Mouse (Mus musculus) kidney, adult 9 months (tissue): ENCODE data around the gene Pgrmc1.
"Not testable (repeated sequence)": the region's sequence is repeated elsewhere in the genome, so short reads cannot be mapped to it uniquely, and the experiment has no call there.

ENCODE experiments used
- DNase-seq: peaks from one replicate; pipeline ENCODE4 v3.0.0; 2022

The Pgrmc1 gene

DNA sequence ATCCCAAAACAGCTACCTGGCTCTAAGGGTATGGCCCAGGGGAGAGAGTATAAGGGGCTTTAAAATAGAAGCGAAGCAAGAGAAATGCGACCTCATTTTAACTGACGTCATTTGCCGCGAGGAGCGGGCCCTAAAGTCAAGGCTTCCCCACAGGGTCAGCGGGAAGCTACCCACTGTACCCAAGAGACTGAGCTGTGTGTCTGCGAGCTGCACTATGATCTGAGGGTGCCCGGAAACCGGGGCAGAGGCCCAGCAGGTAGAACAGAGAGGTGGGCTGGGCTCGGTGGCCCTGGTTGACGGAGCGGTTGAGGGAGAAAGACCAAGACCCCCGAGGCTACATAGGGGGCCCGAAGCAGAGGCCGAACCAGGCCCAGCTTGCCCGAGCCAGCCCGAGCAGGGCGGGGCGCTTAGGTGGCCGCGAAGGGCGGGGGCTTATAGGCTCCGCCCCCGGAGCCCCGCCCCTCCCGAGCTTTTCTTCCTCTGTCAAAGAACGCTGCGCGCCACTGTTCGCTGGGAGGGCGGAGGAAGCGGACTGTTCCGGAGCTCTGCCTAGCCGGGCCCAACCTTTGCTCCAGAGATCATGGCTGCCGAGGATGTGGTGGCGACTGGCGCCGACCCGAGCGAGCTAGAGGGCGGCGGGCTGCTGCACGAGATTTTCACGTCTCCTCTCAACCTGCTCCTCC, at the start of gene Pgrmc1:
Pgrmc1 (plus strand) TSS at position 500 of the 683 bp plus-strand sequence.
- peak; percentile 86 for DNase-seq

DNA sequence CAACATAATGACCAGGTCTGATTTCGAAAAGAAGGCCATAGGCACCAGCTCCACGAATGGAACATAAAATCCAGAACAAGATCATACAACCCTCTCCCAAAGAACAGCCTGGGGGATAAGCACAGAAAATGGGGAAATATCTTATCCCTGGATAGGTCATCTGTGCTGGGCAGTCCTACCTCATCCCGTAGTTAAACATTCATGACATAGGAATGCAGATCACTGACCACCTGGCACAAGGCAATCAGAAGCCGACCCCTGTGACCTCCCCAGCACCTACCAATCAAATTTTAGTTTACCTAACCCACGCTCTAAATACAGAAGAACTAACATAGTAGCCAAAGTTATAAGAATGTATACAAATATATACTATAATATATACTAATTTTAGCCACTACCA, 49.2 kb upstream of the Pgrmc1 start:
- DNase-seq, result no peak

DNA sequence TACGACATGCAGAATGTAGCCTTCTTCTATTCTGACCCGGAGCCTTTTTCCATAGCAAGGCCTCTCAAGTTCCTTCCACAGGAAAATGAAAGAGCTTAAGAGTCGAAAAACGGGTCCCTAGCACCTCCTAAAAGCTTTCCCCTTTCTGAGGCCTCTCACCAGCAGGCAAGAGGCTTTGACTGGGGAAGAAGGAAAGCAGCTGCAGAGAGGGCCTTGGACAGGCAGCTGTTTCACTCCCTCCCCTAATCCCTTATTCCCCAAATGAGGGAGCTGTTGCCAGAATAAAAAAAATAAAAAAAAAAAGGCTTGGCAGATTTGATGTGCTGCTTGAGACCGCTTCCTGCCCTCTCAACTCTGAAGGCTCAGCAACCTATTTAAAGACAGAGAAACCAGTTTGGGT, 47.1 kb upstream of the Pgrmc1 start:
- peak; percentile 20 for DNase-seq

DNA sequence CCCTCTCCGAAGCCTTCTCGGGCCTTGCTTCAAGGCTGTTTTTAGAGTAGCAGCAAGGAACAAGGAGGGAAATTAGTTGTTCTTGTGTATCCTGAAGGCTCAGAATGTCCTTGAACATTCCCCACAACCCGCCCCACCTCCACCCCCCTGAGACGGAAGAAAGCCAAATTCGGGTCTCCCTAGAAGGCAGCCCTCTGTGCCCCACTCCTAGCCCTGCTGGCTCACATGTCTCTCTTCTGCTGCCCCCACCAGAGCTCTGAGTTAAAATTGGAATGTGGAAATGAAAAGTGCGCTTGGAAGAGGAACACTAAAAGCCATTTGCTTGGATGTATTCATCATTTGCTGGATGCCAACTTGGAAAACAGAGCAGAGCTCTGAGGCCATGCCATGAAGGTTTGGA, 46.7 kb upstream of the Pgrmc1 start:
- DNase-seq, result no peak

DNA sequence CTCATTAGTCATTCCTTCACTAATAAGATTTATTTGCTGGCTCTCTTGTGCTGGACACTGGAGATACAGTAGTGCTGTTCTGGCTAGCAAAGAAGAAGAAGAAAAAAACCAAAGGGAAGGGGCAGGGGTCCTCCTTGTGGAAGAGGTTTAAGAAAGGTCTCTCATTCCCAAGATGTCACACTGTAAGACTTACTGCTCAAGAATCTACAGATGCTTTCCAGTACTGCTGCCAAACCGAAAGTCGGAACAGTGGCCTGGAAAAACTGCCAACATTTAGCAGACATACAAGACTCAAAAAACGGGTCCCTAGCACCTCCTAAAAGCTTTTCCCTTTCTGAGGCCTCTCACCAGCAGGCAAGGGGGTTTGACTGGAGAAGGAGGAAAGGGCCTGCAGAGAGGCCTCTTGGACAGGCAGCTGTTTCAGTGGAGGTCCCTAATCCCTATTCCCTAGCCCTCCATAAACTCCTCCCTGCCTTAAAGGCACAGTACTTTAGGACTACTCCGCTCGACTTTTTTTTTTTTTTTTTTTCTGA, 45.9 kb upstream of the Pgrmc1 start:
- DNase-seq, result peak; percentile 47

DNA sequence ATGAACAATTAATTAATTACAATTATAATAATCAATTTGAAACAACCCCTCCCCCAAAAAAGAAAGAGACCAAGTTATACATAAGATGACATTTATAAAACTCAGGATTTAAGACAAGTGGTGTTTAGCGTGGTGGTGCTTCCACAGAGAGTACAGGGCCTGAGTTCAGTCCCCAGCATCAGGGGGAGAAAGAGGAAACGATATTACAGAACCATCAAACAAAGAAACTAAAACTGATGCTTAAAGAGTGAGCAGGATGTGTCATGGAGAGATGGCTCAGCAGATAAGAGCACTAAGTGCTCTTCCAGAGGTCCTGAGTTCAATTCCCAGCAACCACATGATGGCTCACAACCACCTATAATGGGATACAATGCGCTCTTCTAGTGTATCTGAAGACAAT, 45.3 kb upstream of the Pgrmc1 start:
- DNase-seq, result no peak

DNA sequence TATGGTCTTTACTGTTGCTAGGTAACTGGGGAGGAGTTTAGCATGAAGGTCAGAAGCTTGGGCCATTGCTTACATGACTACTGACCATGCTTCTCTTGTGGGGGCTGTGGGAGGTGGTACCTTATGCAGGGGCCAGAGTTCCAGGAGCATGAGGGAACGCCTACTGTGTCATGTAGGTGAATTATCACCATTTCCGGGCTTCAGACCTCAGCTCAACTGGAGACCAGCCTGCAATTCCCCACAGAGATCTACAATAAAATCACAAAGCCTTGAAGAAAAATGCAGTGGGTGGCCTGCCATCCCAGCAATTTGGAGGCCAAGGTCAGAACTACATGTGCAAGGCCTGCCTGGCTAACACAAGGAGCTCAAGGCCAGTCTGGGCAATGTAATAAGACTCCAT, 42.8 kb upstream of the Pgrmc1 start:
- not testable (repeated sequence) for DNase-seq

DNA sequence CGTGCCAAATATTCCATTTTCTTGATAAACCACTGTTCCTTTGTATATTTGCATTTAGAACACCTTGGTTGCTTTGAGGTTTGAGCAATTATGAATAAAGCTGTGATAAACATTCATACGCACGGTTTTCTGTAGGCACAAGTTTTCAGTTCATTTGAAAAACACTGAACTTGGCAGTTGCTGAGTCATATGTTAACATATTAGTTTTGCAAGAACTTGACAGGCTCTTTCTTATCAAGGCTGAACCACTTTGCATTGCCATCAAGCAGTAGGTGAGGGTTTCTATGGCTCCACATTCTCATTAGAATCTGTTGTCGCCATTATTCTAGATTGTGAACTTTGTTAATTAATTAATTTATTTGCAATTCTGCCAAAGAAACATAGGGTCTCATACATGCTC, 37.8 kb upstream of the Pgrmc1 start:
- no peak for DNase-seq

DNA sequence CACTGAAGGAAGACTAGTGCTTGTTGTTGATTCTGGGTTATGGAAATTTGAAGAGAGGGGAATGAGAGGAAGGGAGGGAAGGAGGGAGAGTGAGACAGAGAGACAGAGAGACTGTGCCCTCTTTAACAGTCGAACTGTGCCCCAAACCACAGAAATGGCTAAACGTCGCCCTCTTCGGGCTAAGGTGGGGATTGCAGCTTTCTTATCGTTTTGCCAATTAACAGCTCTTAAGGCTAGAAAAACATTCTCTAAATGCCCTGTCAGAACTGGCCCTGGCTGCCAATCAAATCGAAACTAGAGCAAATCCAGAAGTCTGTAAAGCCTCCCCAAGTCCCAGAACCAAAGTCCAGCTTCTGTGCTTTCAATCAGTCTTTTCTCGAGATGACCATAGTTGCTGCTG, 36.4 kb upstream of the Pgrmc1 start:
- peak; percentile 78 for DNase-seq

DNA sequence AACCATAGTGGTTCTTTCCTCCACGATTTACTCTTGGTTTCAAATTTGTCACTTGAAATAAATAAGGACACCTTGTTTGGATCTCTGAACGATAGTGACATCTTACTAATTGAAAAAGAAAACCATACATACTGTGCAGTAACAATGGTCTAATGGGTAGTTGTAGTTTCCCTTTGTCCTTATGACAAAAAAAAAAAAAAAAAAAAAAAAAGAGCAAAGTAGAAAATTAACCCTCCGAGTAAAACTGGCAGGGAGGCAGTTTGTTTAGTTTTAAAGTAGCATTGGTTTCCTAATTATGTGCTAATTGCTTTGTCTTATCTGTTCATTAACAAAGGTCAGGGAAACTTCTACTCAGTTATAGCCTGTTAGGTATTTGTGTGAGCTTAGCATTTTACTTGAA, 35.9 kb upstream of the Pgrmc1 start:
- peak; percentile 16 for DNase-seq

DNA sequence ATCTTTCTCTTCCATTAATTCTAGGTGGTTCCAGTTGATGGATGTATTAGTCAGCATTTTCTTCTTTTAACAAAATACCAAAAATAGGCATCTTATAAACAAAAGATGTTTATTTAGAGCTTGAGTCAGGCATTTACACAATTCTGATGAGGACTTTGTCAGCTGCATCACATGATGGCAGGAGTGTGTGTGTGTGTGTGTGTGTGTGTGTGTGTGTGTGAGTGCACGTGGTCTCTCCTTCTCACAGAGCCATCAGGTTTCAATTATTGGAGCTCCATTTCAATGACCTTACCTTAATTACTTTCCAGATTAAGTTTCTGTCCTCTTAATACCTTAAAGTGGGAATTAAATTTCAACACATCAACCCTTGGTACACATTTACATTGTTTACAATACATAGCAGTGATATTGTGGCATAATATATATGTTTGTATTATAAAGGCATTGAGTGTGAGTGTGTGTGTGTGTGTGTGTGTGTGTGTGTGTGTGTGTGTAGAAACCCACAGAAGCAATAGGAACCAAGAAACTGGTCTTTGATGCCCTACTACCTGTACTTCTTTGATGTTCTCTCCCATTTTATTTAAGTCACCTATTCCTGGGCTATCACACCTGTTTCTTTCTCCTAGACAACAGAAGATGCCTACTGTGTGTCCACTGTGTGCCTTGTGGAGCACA, 11.2 kb upstream of the Pgrmc1 start:
- DNase-seq, result no peak

DNA sequence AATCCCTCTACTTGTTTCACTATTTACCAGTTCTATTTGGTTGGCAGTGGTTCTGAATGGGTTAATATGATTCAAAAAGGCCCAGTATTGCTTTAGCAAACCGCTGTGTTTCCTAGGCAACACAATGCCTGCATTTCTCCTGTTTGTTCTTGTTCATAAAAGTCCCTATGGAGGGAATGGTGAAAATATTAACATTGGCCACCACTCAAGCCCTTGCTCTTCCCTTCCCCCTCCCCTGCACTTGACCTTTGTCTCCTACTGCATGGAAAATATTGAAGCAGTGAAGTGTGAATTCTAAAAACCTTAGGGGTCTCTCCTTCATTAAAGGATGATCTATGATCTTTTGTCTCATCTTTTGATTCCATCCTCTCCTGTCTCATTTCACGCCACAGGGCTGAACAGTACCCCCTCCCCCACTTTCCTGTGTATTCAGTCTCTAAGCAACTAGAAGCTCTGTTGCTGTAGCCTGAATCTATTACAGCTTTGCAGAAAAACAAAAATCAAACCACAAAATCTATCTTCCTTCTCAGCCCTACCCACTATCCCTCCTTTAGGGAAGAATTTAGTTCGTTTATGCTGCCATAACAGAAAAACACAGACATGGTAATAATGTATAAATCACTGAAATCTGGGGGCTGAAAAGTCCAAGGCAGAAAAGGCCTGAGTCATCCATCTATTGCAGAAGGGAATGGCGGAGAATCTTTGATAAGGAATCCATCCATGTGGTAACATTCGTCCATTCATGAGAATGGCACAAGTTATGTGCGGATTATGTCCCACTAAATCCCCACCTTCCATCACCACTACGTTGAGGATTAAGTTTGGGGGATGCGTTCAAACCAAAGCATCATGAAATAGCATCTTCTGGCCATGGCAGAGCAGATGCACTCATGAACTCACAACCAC, 10.4 kb upstream of the Pgrmc1 start:
- no peak for DNase-seq

DNA sequence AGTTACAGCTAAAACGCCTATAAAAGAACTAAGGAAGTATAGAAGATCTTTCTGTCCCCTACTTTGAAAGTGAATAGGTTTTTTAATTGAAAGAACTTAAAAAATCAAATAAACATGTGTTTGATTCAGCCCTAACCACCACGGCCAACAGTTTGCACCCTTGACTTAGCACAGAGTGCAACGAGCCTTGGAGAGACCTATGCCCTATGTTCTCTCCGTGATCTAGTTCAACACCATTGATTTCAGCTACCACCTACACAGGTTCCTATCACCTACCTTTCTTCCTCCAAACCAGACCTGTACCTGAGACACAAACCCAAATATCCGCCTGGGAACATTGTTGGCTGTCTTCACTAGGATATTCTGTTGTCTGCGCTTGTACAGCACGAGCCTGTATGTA, 7.7 kb upstream of the Pgrmc1 start:
- peak; percentile 1 for DNase-seq

DNA sequence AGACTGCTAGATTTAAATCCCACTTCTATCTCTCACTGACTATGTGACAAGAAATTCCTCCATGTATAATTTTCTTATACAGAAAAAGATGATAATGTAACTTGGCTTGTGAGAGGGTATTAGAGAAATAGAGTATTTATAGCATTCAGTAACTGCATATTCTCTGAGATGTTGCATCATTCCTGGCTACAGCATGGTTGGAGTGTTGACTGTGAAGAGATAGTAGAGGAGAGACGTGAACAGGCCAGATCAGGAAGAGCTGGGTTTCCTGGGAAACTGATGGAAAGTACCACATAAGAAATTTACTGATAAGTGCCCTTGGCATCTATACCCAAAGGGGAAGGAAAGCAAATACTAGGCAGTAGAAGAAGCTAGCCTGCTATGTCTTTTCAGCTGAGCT, 6.9 kb upstream of the Pgrmc1 start:
- no peak for DNase-seq

DNA sequence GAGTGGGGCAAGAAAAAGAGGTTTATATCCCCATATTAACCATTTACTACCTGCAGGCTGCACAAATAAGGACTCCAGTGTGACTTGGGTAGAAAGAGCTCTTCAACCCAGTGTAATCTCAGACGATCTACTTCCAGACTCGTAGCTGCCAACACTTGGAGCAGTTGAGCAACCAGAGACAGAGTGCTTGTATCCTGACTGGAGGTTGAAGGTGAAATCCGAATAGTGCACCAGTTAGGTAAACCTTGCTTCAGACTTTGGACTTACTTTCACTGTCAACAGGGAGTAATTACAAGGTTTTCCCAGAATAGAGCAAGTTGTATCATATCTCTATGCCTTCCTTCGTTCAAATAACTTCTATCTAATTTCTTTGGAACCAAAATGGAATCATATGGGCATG, 6.5 kb upstream of the Pgrmc1 start:
- no peak for DNase-seq

DNA sequence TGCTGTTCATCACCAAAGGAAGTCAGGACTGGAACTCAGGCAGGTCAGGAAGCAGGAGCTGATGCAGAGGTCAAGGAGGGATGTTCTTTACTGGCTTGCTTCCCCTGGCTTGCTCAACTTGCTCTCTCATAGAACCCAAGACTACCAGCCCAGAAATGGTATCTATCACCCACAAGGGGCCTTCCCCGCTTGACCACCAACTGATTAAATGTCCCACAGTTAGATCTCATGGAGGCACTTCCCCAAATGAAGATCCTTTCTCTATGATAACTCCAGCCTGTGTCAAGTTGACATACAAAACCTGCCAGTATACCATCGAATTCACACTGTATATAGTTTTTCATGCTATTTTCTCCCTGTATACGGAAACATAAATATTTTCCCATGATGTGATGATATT, 2.8 kb upstream of the Pgrmc1 start:
- DNase-seq, result no peak

DNA sequence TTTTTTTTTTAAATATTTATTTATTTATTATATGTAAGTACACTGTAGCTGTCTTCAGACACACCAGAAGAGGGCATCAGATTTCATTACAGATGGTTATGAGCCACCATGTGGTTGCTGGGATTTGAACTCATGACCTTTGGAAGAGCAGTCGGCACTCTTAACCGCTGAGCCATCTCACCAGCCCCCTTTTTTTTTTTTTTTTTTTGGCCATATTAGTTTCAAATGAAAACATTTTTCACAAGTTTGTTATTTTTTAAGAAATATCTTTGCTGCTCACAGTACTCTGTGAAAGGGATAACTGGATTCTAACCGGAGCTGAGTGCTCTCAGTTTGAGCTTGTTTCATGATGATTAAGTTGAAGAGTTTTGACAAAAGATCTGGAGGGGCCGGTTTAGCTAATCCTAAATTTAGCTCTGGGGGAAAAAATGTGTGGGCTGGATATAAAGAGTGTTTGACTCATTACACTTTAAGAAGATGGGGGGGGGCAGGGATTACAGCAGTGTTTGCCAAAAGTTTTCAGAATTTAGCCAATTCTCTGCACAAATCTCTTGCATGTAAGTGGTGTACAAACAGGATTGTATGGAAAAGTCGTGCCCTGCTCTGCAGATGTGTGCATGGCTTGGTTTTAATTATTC, 1.4 kb upstream of the Pgrmc1 start:
- not testable (repeated sequence) for DNase-seq

DNA sequence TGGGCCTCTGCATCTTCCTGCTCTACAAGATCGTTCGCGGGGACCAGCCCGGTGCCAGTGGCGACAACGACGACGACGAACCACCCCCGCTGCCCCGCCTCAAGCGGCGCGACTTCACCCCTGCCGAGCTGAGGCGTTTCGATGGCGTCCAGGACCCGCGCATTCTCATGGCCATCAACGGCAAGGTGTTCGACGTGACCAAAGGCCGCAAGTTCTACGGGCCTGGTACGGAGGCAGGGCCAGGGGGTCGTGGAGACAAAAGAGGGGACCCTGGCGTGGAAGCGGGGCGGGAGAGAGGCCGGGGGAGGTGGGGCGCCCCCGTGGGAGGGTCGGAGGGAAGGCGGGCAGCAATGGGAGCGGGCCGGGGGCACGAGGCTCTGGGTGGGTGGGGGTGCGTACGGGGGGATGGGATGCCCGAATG, 394 bp downstream of the Pgrmc1 start:
- DNase-seq, result no peak

DNA sequence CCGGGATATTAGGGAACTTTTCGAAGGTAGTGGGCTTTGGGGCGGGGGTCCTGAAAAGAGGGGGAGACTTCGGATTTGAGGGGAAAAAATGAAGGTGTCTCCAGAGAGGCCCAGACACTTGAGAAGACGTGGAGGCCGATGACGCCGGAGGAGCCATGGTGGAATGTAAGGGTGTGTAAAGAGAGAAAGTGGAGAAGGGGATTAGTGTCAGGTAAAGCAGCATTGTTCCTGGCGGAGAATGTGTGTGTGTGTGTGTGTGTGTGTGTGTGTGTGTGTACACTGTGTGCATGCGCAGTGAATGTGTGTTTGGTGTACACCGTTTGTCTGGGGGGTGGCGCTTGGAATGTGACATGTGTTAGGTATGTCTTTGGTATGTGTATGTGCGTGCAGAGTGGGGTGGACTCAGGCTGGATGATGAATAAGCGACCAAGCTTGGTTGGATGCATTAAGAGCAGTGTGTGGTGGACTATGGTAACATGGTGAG, 897 bp downstream of the Pgrmc1 start:
- peak; percentile 12 for DNase-seq

DNA sequence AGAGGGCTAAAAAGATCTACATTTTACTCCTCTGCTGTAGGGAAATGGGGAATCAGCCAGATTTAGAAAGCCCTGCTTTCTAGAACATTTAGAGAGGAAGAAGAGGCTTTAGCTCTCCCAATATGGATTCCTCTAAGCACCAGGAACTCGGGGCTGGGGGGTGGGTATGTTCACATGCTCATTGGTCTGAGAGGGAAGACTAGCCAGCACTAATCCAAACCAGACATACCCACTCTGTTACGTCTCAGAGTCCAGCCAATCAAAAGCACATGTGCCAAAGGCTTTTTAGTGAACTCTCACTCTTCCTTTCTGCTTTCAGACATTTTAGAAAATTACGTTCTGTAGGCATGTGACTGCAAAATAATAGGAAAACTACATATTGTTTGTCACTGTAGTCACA, 1.6 kb downstream of the Pgrmc1 start:
- no peak for DNase-seq

DNA sequence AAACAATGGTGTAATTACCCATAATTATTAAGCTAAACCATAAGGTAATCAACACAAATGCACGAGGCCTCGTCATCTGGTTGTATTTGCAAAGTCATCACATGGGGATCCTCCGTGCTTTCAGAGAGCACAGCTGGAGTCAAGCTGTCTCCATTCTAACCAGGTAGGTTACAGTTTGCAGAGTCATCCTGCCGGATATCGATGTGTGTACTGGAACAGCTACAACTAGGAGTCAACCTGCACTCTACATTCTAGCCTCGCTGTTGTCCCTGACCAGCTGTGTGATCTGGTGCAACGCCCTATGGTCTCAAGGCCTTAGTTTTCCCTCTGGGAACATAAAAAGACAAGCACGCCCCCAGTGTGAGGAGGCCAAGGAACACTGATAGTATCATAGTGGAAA, 2.1 kb downstream of the Pgrmc1 start:
- DNase-seq, result no peak

DNA sequence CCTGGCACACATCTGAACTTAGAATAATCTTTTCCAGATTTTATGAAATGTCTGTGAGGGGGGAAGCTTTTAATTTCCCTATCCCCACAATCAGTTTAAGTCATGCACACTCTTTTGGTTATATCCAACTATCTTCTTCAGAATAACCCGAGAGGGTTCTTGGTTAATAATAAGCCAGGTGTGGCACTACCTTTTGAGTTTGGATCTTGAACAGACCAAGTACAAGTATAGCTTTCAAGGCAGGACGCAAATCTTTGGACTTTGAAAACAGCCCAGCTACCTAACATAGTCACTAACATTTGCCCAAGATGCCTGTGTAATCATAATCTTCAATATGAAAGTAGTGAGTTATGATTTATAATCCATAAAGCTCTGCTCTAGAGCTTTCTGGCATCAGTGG, 4.9 kb downstream of the Pgrmc1 start:
- DNase-seq, result peak; percentile 38

DNA sequence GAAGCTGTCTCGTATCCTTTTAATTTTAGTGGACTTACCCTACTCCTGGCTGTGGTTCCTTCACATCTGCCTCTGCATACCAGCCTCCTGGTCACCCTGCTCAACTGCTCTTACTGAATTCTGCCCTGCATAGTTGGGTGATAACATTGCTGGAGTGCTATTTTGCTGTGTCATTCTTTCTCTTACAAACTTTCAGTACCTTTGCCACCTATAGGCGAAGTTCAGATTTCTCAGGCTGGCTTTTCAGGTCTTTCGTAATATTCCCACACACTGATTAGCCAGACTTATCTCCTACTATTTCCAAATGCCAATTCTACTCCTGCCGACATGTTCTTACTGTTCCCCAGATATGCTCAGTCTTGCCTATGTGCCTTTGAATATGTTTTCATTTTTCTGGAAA, 6.0 kb downstream of the Pgrmc1 start:
- DNase-seq, result no peak
